Mouse (Mus musculus) intestine, embryonic 16.5 days (tissue): ENCODE data around the gene Lamc3. TPM values are rescaled to one million over a fixed set of nuclear protein-coding genes. Genes with fewer than 3 reads are reported as not detected.
A peak's percentile ranks its signal among the peaks of the same experiment; 100 is the strongest.

ENCODE experiments used
- ATAC-seq: fragments of 200-750 bp; cut with Nextera tagmentation; 2 replicates; pipeline ENCODE4 v1.8.0; 2017; ENCODE audit warnings: moderate TSS enrichment, moderate library complexity
- H3K27ac ChIP-seq: fragments of 300-500 bp; sonication (generic); 2 replicates; pipeline ENCODE4 v1.5.1; 2014; ENCODE audit warnings: mild to moderate bottlenecking, low read length
- H3K27me3 ChIP-seq: fragments of 300-500 bp; sonication (generic); replicated peaks from 2 replicates; pipeline ENCODE4 v1.6.1; 2014; ENCODE audit warnings: low read length, control low read depth, mixed read lengths; ENCODE audit not compliant: control insufficient read depth, insufficient read depth
- H3K36me3 ChIP-seq: fragments of 300-500 bp; sonication (generic); 2 replicates; pipeline ENCODE4 v1.6.1; 2014; ENCODE audit warnings: low read length, control low read depth; ENCODE audit not compliant: control insufficient read depth, insufficient read depth
- H3K4me1 ChIP-seq: fragments of 300-500 bp; sonication (generic); 2 replicates; pipeline ENCODE4 v1.6.1; 2014; ENCODE audit warnings: low read length, control low read depth, mixed read lengths; ENCODE audit not compliant: control insufficient read depth, insufficient read depth
- H3K4me2 ChIP-seq: fragments of 300-500 bp; sonication (generic); 2 replicates; pipeline ENCODE4 v1.6.1; 2014; ENCODE audit warnings: low read depth, low read length, control low read depth
- H3K4me3 ChIP-seq: fragments of 300-500 bp; sonication (generic); 2 replicates; pipeline ENCODE4 v1.5.1; 2014; ENCODE audit warnings: mild to moderate bottlenecking, low read length
- H3K9ac ChIP-seq: fragments of 300-500 bp; sonication (generic); 2 replicates; pipeline ENCODE4 v1.6.1; 2014; ENCODE audit warnings: low read depth, low read length
- H3K9me3 ChIP-seq: fragments of 300-500 bp; sonication (generic); 2 replicates; pipeline ENCODE4 v1.6.1; 2016; ENCODE audit warnings: low read length, control low read depth; ENCODE audit not compliant: control insufficient read depth
- WGBS: fragments of 180-500 bp; shearing (Covaris S2); extraction: QIAGEN DNeasy Blood & Tissue Kit; methylation state at CpG from one replicate; pipeline ENCODE4 v1.1.7; 2014; 5-methylcytosine and 5-hydroxymethylcytosine counted together
- polyA plus RNA-seq: library from polyadenylated mRNA; unstranded; fragments of >200 nt; fragmentation: Nextera tagmentation; extraction: Ambion mirVana; gene quantifications from 2 replicates; pipeline ENCODE4 v1.2.1, GENCODE M21; 2015

Lamc3 gene
- polyA plus RNA-seq, 1 experiment from 2014 or later = 0.44 TPM

GRCm38 (mm10) chr2:31857180-31857579 lies 29.9 kb upstream of the Lamc3 start:
- WGBS = 50% methylated on average over 6 of the region's 6 CpGs
- H3K27me3 ChIP-seq = 0 out of 2 replicates have a peak, but pooled peaks cover 2% of the 10 kb centered on the region
- H3K9ac ChIP-seq = no peak overlapping the region
- no peak for ATAC-seq
- H3K36me3 ChIP-seq = no peaks in the 10 kb centered on the region
- H3K9me3 ChIP-seq = no peaks in the 10 kb centered on the region
- peaks cover 12% of the 10 kb centered on the region; the same call in 1 of the 2 replicates for H3K4me1 ChIP-seq
- H3K4me3 ChIP-seq = no peak overlapping the region
- H3K4me2 ChIP-seq = no peak overlapping the region
- H3K27ac ChIP-seq = no peak overlapping the region

GRCm38 (mm10) chr2:31858500-31858899 lies 28.6 kb upstream of the Lamc3 start:
- Histone ChIP-seq H3K27me3 (0 out of 2 replicates have a peak, but pooled peaks cover 2% of the 10 kb centered on the region), H3K36me3 (no peaks in the 10 kb centered on the region), H3K9me3 (no peaks in the 10 kb centered on the region), H3K4me2 (no peak overlapping the region; the same call in 1 of the 2 replicates), H3K4me1 (peaks cover 12% of the 10 kb centered on the region; the same call in 1 of the 2 replicates), H3K4me3 (no peak overlapping the region), H3K9ac (no peak overlapping the region), H3K27ac (no peak overlapping the region)
- WGBS = 37% methylated on average over 12 of the region's 12 CpGs
- no peak for ATAC-seq

GRCm38 (mm10) chr2:31862919-31863318 lies 24.2 kb upstream of the Lamc3 start:
- Histone ChIP-seq H3K4me2 (no peak overlapping the region), H3K27me3 (no peaks in the 10 kb centered on the region), H3K27ac (no peak overlapping the region), H3K4me1 (peaks cover 13% of the 10 kb centered on the region), H3K9ac (no peak overlapping the region), H3K4me3 (no peak overlapping the region), H3K36me3 (no peaks in the 10 kb centered on the region), H3K9me3 (no peaks in the 10 kb centered on the region)
- 54% methylated on average over 1 of the region's 1 CpGs for WGBS
- no peak for ATAC-seq

- ATAC-seq = no peak
- Histone ChIP-seq H3K9ac (no peak overlapping the region), H3K4me2 (no peak overlapping the region), H3K4me1 (peaks cover 13% of the 10 kb centered on the region), H3K4me3 (no peak overlapping the region), H3K9me3 (no peaks in the 10 kb centered on the region), H3K36me3 (no peaks in the 10 kb centered on the region), H3K27me3 (no peaks in the 10 kb centered on the region), H3K27ac (no peak overlapping the region)
- WGBS = 83% methylated on average over 1 of the region's 1 CpGs
Measured at GRCm38 (mm10) chr2:31863766-31864165, 23.3 kb upstream of the Lamc3 start.

- Histone ChIP-seq H3K9me3 (no peaks in the 10 kb centered on the region), H3K27me3 (no peaks in the 10 kb centered on the region), H3K36me3 (no peaks in the 10 kb centered on the region; the same call in 1 of the 2 replicates), H3K4me1 (peaks cover 11% of the 10 kb centered on the region), H3K9ac (no peak overlapping the region), H3K27ac (no peak overlapping the region), H3K4me2 (no peak overlapping the region), H3K4me3 (no peak overlapping the region)
- WGBS = 84% methylated on average over 9 of the region's 9 CpGs
- ATAC-seq = no peak
Measured at GRCm38 (mm10) chr2:31864891-31865290, 22.2 kb upstream of the Lamc3 start.

- no peaks in the 10 kb centered on the region for H3K9me3 ChIP-seq
- WGBS = 66% methylated on average over 4 of the region's 4 CpGs
- no peaks in the 10 kb centered on the region for H3K27me3 ChIP-seq
- no peak overlapping the region for H3K27ac ChIP-seq
- ATAC-seq = no peak
- no peaks in the 10 kb centered on the region; the same call in 1 of the 2 replicates for H3K36me3 ChIP-seq
- H3K4me2 ChIP-seq = no peak overlapping the region
- no peak overlapping the region for H3K9ac ChIP-seq
- peaks cover 11% of the 10 kb centered on the region for H3K4me1 ChIP-seq
- no peak overlapping the region for H3K4me3 ChIP-seq
Measured at GRCm38 (mm10) chr2:31865322-31865721, 21.8 kb upstream of the Lamc3 start.

- Histone ChIP-seq H3K27ac (no peak overlapping the region), H3K4me2 (no peak overlapping the region), H3K9ac (no peak overlapping the region), H3K4me1 (peaks cover 10% of the 10 kb centered on the region), H3K27me3 (no peaks in the 10 kb centered on the region), H3K9me3 (no peaks in the 10 kb centered on the region), H3K36me3 (no peaks in the 10 kb centered on the region; the same call in 1 of the 2 replicates), H3K4me3 (no peak overlapping the region)
- ATAC-seq = no peak
- 57% methylated on average over 2 of the region's 2 CpGs for WGBS
Measured at GRCm38 (mm10) chr2:31865794-31866193, 21.3 kb upstream of the Lamc3 start.

GRCm38 (mm10) chr2:31867773-31868537 lies 19.1 kb upstream of the Lamc3 start:
- Histone ChIP-seq H3K4me2 (no peak overlapping the region), H3K9ac (no peak overlapping the region), H3K27ac (peak overlapping the region; percentile 84), H3K4me3 (no peak overlapping the region), H3K27me3 (no peaks in the 10 kb centered on the region), H3K4me1 (peaks cover 9% of the 10 kb centered on the region), H3K36me3 (no peaks in the 10 kb centered on the region; the same call in 1 of the 2 replicates), H3K9me3 (no peaks in the 10 kb centered on the region)
- ATAC-seq = no peak
- WGBS = 74% methylated on average over 8 of the region's 8 CpGs

GRCm38 (mm10) chr2:31868538-31869164 lies 18.4 kb upstream of the Lamc3 start:
- Histone ChIP-seq H3K4me3 (no peak overlapping the region), H3K27ac (peak overlapping the region; percentile 84), H3K4me1 (peaks cover 9% of the 10 kb centered on the region), H3K4me2 (no peak overlapping the region), H3K36me3 (no peaks in the 10 kb centered on the region; the same call in 1 of the 2 replicates), H3K9ac (no peak overlapping the region), H3K27me3 (no peaks in the 10 kb centered on the region), H3K9me3 (no peaks in the 10 kb centered on the region)
- WGBS = 48% methylated on average over 10 of the region's 10 CpGs
- ATAC-seq = peak; percentile 92
